Mouse (Mus musculus): ENCODE data around the gene Skint4. TPM values are rescaled to one million over a fixed set of nuclear protein-coding genes. Genes with fewer than 3 reads are reported as not detected.

Gene Skint4
- not detected in 2 replicates for polyA plus RNA-seq (2015; fragmentation: Nextera tagmentation; extraction: Ambion mirVana)

DNA sequence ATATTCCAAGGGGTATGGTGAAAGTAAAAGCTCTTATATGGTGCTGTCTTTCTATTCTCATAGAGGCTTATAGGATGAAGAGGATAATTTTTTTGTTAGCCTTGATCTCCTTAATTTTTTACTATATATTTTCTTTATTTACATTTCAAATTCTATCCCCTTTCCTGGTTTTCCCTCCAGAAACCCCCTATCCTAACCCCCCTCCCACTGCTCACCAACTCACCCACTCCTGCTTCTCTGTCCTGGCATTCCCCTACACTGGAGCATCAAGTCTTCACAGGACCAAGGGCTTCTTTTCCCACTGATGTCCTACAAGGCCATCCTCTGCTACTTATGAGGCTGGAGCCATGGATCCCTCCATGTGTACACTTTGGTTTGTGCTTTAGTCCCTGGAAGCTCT, at the start of gene Skint4:
TSS of gene Skint4 (plus strand) at position 301 of the 400 bp plus-strand sequence.
- Histone ChIP-seq H3K4me2 (ENCODE audit: low read depth, low read length) (no peak within 1 kb of the TSS), H3K27ac (ENCODE audit: low read depth) (no peak within 1 kb of the TSS), H3K36me3 (replicated peaks; ENCODE audit: insufficient read depth, low read length) (no peaks in the 10 kb centered on the region), H3K27me3 (ENCODE audit: insufficient read depth, low read length) (no peaks in the 10 kb centered on the region), H3K4me1 (ENCODE audit: insufficient read depth) (no peaks in the 10 kb centered on the region), H3K4me3 (ENCODE audit: low read depth, low read length) (no peak within 1 kb of the TSS), H3K9me3 (ENCODE audit: low read length) (no peaks in the 10 kb centered on the region), H3K9ac (replicated peaks) (no peak within 1 kb of the TSS)
- ATAC-seq (no peak), DNase-seq (no peak)
- no peak for TF ChIP-seq CTCF (IDR thresholded peaks at IDR 0.05; ENCODE audit: low read depth)
- no peak for TF ChIP-seq EP300 (IDR thresholded peaks at IDR 0.05; ENCODE audit: low read depth)

Other genes starting within 250 kb of the Skint4 start
- gene Slc5a9, start 169.1 kb upstream of the Skint4 start, polyA plus RNA-seq (2015; fragmentation: Nextera tagmentation; extraction: Ambion mirVana) = not detected in 2 replicates
- gene Skint8, start 152.6 kb upstream of the Skint4 start, polyA plus RNA-seq (2015; fragmentation: Nextera tagmentation; extraction: Ambion mirVana) = not detected in 2 replicates
- not detected in 2 replicates for gene Skint7, start 99.1 kb upstream of the Skint4 start, polyA plus RNA-seq (2015; fragmentation: Nextera tagmentation; extraction: Ambion mirVana)
- gene Skint1, start 65.7 kb upstream of the Skint4 start, polyA plus RNA-seq (2015; fragmentation: Nextera tagmentation; extraction: Ambion mirVana) = not detected in 2 replicates
- 0.05 and 0.06 TPM in 2 replicates for gene Skint3, start 160.2 kb downstream of the Skint4 start, polyA plus RNA-seq (2015; fragmentation: Nextera tagmentation; extraction: Ambion mirVana)